Mouse (Mus musculus) brown adipose tissue, adult 24 weeks (tissue): ENCODE measurements around the gene Clca3a1. TPM values are rescaled to one million over a fixed set of nuclear protein-coding genes. Genes with fewer than 3 reads are reported as not detected.

Source experiments
- H3K27ac ChIP-seq: fragments of 200-500 bp; replicated peaks from 2 replicates; pipeline ENCODE4 v1.5.1; 2012; ENCODE audit warnings: low read depth, mild to moderate bottlenecking, low read length
- H3K4me1 ChIP-seq: fragments of 200-500 bp; 2 replicates; pipeline ENCODE4 v1.6.1; 2012; ENCODE audit warnings: low read length, mixed read lengths; ENCODE audit not compliant: control insufficient read depth, insufficient read depth, insufficient read length
- H3K4me3 ChIP-seq: fragments of 200-500 bp; 2 replicates; pipeline ENCODE4 v1.5.1; 2012; ENCODE audit warnings: low read depth, mild to moderate bottlenecking, low read length, moderate library complexity; ENCODE audit not compliant: insufficient read depth
- polyA plus RNA-seq: library from polyadenylated mRNA; stranded (reverse); fragments of >200 nt; gene quantifications from 2 replicates; pipeline ENCODE4 v1.2.4, GENCODE M21; 2012; ENCODE audit not compliant: missing spikeins, insufficient read depth, insufficient read length

Gene Clca3a1
- polyA plus RNA-seq, 1 experiment, result not detected

GRCm38 (mm10) chr3:144708612-144709011 lies 52.2 kb downstream of the Clca3a1 start:
- Histone ChIP-seq H3K4me1 (peaks cover 3% of the 10 kb centered on the region; the same call in 1 of the 2 replicates), H3K4me3 (no peak overlapping the region), H3K27ac (no peak overlapping the region)

GRCm38 (mm10) chr3:144703959-144704358 lies 56.8 kb downstream of the Clca3a1 start:
- no peak overlapping the region for H3K4me3 ChIP-seq
- peak overlapping the region; percentile 41 for H3K27ac ChIP-seq
- H3K4me1 ChIP-seq, result peaks cover 2% of the 10 kb centered on the region

DNA sequence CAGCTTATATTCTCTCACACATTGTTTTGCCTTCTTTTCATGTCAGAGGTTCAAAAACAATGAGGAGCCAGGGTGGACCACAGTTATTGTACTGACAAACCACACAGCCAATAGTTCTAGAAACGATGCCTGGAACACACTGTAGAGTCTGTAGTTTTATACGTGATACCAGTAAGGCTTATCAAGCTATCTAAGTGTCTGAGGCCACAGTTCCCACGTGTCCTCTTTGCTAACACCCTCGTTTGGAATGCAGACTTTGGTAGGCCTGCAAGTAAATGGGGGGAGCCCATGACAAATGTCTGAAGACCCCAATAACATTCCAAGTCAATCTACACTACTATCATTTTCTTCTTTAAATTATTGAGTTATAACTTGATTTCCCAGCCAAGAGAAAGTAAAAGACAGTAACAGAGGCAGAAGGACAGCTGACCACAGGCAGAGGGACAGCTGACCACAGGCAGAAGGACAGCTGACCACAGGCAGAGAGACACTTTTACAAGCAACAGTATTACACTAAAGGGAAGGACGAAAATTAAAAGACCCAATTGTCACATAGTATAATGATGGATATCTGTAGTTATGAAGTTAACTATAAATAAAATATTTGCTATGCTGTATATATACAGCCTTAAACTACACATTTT lies 61.9 kb downstream of the Clca3a1 start:
- Histone ChIP-seq H3K4me1 (peaks cover 11% of the 10 kb centered on the region), H3K4me3 (no peak overlapping the region), H3K27ac (peak overlapping the region; percentile 72)

GRCm38 (mm10) chr3:144697942-144698341 lies 62.8 kb downstream of the Clca3a1 start:
- Histone ChIP-seq H3K27ac (no peak overlapping the region), H3K4me3 (no peak overlapping the region), H3K4me1 (peaks cover 11% of the 10 kb centered on the region)

DNA sequence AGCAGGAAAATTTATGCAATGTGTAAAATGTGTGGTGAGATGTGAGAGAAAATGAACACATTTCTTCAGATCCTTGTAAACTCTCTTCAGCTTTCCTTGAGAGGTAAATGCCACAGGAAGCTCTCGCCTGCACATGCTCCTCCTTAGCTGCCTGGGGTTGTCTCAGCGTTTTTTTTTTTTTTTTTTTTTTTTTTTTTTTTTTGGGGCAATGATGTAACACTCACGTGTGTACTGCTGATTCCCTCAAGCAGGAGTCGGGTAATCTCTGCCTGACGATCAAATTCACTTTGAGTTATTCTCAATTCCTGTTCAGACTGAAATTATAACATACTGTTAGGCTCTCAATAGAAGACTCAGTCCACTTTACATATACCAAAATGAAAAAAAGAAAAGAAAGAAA lies 63.6 kb downstream of the Clca3a1 start:
- peaks cover 11% of the 10 kb centered on the region for H3K4me1 ChIP-seq
- H3K4me3 ChIP-seq, result no peak overlapping the region
- 0 out of 2 replicates have a peak overlapping the region, but pooled peaks have one; percentile 16 for H3K27ac ChIP-seq

DNA sequence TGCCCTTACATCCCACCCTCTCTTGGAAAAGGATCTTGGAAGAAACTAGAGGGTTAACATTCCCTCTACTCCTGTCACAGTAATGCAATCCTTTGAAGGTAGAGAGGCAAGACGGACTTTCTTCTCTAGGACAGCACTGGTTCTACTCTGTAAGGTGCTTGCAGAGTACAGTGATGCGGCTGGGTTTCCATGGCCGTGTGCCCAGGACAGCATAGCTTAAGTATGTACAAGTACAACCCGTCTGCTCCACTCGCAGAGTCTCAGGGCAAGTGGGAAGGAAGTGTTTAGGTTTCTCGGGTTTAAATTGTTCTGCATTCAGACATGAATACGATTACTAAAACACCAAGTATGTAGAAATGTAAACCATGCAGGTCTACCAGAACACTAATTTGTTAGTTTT lies 65.8 kb downstream of the Clca3a1 start:
- H3K4me3 ChIP-seq, result no peak overlapping the region
- no peak overlapping the region for H3K27ac ChIP-seq
- peaks cover 11% of the 10 kb centered on the region for H3K4me1 ChIP-seq

DNA sequence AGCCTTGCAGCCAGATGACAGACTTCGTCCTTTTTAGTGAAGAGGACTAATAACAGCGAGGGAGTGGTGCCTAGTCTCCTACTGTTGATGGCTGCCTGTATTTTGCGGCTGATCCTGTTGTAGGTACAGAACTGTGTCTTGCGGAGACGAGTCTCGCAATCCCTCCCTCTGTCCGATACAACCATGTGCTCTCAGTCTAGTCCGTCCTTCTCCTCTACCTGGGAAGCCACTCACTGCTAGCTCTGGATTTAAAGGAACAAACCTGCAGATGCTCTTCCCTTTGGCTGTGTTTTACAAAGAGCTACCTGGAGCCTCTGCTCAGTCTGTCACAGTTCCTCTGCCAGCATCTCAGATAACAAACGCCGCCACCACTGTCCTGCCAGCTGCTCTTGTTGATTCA lies 66.7 kb downstream of the Clca3a1 start:
- Histone ChIP-seq H3K27ac (no peak overlapping the region; the same call in 1 of the 2 replicates), H3K4me3 (no peak overlapping the region), H3K4me1 (peaks cover 9% of the 10 kb centered on the region)

DNA sequence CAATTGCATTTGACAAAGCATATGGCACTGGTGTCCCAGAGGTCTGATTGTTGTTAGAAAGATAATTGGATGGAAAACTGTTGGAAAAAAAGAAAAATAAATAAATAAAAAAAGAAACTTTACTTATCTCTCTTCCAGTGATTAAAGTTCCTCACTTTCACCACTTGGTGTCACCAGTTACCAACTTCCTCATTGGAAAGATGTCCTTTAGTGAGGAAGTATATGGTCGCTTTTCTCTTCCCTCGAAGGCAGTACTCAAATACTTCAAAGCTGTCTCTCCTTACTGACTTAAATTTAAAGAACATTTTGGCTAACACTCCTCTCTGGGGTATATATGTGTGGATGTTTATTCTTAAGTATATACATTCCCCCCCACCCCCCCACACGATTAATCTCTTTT lies 68.7 kb downstream of the Clca3a1 start:
- peaks cover 4% of the 10 kb centered on the region for H3K4me1 ChIP-seq
- H3K27ac ChIP-seq, result no peak overlapping the region

DNA sequence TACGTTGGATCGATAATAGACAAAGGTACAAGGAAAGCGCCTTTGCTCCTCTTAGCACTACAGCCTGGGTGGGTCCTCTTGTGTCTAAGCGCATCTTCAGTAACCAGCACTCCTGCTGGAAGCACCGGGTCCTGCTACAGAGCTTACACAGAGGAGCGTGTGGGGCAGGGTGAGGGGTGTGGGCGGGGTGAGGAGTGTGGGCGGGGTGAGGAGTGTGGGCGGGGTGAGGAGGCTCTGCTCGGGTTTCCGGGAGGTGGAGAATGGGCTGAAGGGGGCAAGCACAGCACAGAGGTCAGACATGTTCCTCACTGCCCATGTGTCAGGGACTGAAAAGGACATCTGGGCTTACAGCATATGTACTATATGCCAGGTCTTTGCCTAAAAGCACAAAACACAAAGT lies 71.5 kb downstream of the Clca3a1 start:
- no peak overlapping the region for H3K4me3 ChIP-seq
- H3K4me1 ChIP-seq, result peaks cover 2% of the 10 kb centered on the region; the same call in 1 of the 2 replicates
- no peak overlapping the region for H3K27ac ChIP-seq

More for the DNA sequence above, 68.7 kb downstream of the Clca3a1 start:
- H3K4me3 ChIP-seq, result no peak overlapping the region

GRCm38 (mm10) chr3:144688284-144688683 lies 72.5 kb downstream of the Clca3a1 start:
- Histone ChIP-seq H3K27ac (no peak overlapping the region), H3K4me3 (no peak overlapping the region), H3K4me1 (peaks cover 2% of the 10 kb centered on the region)

- H3K4me1 ChIP-seq, result peaks cover 6% of the 10 kb centered on the region
These were observed 73.2 kb downstream of the Clca3a1 start for GRCm38 (mm10) chr3:144687618-144688017.

GRCm38 (mm10) chr3:144686146-144686545 lies 74.6 kb downstream of the Clca3a1 start:
- peak overlapping the region; percentile 10 for H3K27ac ChIP-seq
- no peak overlapping the region for H3K4me3 ChIP-seq
- peaks cover 6% of the 10 kb centered on the region for H3K4me1 ChIP-seq

More at GRCm38 (mm10) chr3:144687618-144688017, 73.2 kb downstream of the Clca3a1 start:
- no peak overlapping the region for H3K27ac ChIP-seq
- no peak overlapping the region for H3K4me3 ChIP-seq

- Histone ChIP-seq H3K27ac (no peak overlapping the region), H3K4me3 (no peak overlapping the region), H3K4me1 (peaks cover 15% of the 10 kb centered on the region)
These were observed 77.5 kb downstream of the Clca3a1 start for GRCm38 (mm10) chr3:144683136-144683814.

DNA sequence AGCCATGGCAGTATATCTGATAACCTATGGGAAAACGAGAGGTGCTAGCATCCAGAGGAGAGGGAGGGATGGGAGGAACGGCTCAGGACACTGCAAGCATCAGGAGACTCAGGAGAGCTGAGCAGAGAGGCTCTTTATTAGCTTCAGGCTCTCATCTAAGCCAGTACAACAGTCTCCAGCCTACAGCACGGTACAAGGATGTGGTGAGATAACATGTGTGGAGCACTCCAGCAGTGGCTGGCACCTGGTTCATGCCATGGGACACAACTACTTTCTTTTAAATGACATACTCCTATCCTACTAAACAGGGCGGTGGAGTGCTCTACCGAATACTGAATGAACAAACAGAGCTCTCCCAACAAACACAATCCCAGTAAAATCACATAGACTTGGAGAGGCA lies 79.2 kb downstream of the Clca3a1 start:
- H3K4me1 ChIP-seq, result peaks cover 15% of the 10 kb centered on the region
- H3K4me3 ChIP-seq, result no peak overlapping the region
- no peak overlapping the region for H3K27ac ChIP-seq

- H3K4me3 ChIP-seq, result no peak overlapping the region
- 0 out of 2 replicates have a peak overlapping the region, but pooled peaks have one; percentile 6 for H3K27ac ChIP-seq
- peaks cover 13% of the 10 kb centered on the region; the same call in 1 of the 2 replicates for H3K4me1 ChIP-seq
These were observed 81.0 kb downstream of the Clca3a1 start for GRCm38 (mm10) chr3:144679701-144680159.
